Mouse (Mus musculus) erythroblast, adult 5-6 weeks (primary cell): ENCODE results near the gene Hint3. TPM values are rescaled to one million over a fixed set of nuclear protein-coding genes. Genes with fewer than 3 reads are reported as not detected.

ENCODE experiments used
- ATAC-seq: replicated peaks from 2 replicates; pipeline ENCODE4 v1.8.0; 2016; ENCODE audit warnings: moderate number of reproducible peaks, mild to moderate bottlenecking, moderate TSS enrichment, inconsistent platforms; ENCODE audit not compliant: poor library complexity, low FRiP score, severe bottlenecking
- total RNA-seq, 2 experiments: library from RNA; stranded (forward) in 1 of 2; stranded (reverse) in 1 of 2; fragments of 150-400 nt in 1 of 2; fragments of 200-764, 138-1000 nt in 1 of 2; gene quantifications; 2 replicates each; pipeline versions ENCODE4 v1.2.3 to v1.2.4; 2015 to 2017; ENCODE audit warnings: low replicate concordance in 2 of 2

Hint3 gene
- total RNA-seq, 2 experiments from 2014 or later = 11.0 to 16.7 TPM

- ATAC-seq = peak; percentile 99
Observed at GRCm38 (mm10) chr10:30600542-30600966, 28.9 kb downstream of the Hint3 start, which contains the start of gene Trmt11. Trmt11 (minus strand) TSS chr10:30600749.

DNA sequence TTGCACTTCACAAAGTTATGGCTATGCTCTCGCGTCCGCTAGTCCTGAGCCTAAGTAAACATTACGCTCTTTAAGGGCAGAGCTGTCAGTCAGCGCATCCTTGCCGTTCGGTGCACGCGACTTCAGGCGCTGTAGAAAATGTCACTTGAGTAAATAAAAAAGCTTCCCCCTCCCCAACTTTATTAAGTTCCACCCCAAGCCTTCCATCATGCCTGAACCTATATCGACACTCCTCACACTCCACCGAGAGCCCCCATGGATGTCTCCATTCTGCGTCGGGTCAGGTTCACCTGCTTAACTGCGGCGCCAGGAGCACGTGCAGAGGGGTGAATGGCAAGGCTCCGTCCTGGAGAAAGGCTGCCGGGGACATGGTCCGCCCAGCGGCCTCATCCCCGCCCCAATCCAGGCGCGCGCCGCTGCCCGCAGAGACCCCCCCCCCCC, 29.3 kb downstream of the Hint3 start:
- ATAC-seq = peak; percentile 59

DNA sequence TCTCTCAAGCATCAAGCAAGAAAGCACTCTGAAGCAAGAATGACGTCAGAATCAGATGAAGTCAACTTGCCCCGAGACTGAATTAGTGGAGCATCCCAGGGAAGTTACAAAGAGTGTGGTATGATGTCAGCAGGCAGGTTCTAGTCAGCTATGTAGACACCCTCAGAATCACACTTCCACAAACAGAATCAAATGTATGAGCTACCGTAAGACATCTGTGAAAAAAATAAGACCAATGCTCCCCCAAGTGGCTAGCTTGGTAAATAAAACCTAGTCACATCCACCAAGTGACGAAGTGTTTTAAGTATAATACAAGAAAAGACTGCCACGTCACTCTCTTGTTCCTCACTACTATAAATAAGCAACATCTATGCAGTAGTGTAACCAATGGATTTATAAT, 42.4 kb downstream of the Hint3 start:
- no peak; the same call in 1 of the 2 replicates for ATAC-seq

DNA sequence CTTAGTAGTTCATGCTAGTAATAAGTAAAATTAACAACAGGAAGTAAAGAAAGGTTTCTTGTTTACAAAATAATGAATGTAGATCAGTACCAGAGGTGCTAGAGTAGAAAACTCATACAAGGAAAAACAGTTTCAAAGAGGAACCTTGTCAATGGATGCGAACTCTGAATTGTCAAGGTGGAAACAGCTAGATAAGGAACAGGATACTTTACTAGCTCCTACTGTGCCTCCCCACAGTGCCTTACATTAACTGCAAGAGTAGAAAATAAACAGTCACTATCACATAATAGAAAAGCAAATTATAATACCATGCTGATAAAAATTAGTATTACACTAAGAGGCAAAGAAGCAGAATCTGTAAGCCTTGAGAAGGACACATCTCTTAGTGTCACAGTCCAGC, 43.7 kb downstream of the Hint3 start:
- ATAC-seq = no peak

- peak; percentile 85 for ATAC-seq
Observed at GRCm38 (mm10) chr10:30577670-30578280, 51.7 kb downstream of the Hint3 start.

DNA sequence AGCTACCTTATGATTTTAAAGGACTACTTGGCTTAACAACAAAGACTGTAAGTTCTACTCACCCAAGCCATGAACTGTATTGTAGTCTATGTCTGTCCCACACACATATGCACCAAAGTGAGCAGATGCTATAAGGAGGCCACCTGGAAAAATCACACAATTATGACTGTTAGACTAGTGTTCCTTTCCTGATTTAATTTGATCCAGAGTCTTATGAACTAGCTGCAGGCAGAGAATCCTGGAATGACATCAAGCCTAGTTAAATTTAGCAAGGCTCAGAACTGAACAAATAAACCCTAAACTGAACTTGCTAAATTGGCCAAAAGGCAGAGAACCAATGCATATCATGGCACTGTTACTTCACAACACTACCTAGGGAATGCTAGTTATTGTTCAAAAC, 63.1 kb downstream of the Hint3 start:
- no peak for ATAC-seq

DNA sequence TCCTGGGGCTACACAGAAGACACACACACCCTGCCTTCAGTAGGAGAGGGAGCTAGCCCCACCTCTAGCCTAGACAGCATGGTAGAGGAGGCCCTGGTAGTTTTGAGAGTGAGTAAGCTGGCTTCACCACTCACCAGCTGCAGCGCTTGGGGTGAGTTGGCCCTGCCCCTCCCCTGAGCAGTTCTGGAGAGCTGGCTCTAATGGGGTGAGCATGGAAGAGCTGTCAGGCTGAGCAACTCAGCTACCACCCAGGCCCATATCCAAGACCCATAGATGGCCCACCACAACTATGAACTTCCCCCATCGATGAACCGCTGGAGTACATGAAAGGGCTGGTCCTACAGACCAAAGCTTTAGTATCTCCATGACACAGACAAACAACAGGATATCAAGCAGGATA, 64.8 kb downstream of the Hint3 start:
- no peak for ATAC-seq

Other genes with a start within 250 kb of the Hint3 start
- gene Trmt11, start 28.9 kb downstream of the Hint3 start, total RNA-seq (2015; ENCODE audit: low replicate concordance) = 9.6 and 13.8 TPM in 2 replicates
- gene Trmt11, start 28.9 kb downstream of the Hint3 start, total RNA-seq (2017; ENCODE audit: low replicate concordance) = 6.3 and 12.4 TPM in 2 replicates
- gene Ncoa7, start 173.7 kb upstream of the Hint3 start, total RNA-seq (2015; ENCODE audit: low replicate concordance) = 129 and 168 TPM in 2 replicates
- 257 and 280 TPM in 2 replicates for gene Ncoa7, start 173.7 kb upstream of the Hint3 start, total RNA-seq (2017; ENCODE audit: low replicate concordance)
- not detected in 2 replicates for gene Hey2, start 213.2 kb upstream of the Hint3 start, total RNA-seq (2015; ENCODE audit: low replicate concordance)
- not detected in 2 replicates for gene Hey2, start 213.2 kb upstream of the Hint3 start, total RNA-seq (2017; ENCODE audit: low replicate concordance)